Mouse (Mus musculus) liver, postnatal 0 days (tissue): ENCODE measurements around the gene Cux1. TPM values are rescaled to one million over a fixed set of nuclear protein-coding genes. Genes with fewer than 3 reads are reported as not detected.

Experiments used
- ATAC-seq: fragments of 200-750 bp; cut with Nextera tagmentation; 2 replicates; pipeline ENCODE4 v1.8.0; 2017; ENCODE audit warnings: mild to moderate bottlenecking, moderate library complexity
- DNase-seq: peaks from one replicate; pipeline ENCODE4 v3.0.0-alpha.2; 2016
- H3K27ac ChIP-seq: fragments of 300-500 bp; sonication (generic); 2 replicates; pipeline ENCODE4 v1.5.1; 2014; ENCODE audit warnings: antibody characterized with exemption, moderate library complexity, mild to moderate bottlenecking, low read depth
- H3K27me3 ChIP-seq: fragments of 300-500 bp; sonication (generic); 2 replicates; pipeline ENCODE4 v1.6.1; 2014; ENCODE audit warnings: low read length, control low read depth, mixed read lengths; ENCODE audit not compliant: insufficient read depth
- H3K36me3 ChIP-seq: fragments of 300-500 bp; sonication (generic); replicated peaks from 2 replicates; pipeline ENCODE4 v1.6.1; 2014; ENCODE audit warnings: mild to moderate bottlenecking, control low read depth, low read length, moderate library complexity, mixed read lengths; ENCODE audit not compliant: insufficient read depth
- H3K4me1 ChIP-seq: fragments of 300-500 bp; sonication (generic); 2 replicates; pipeline ENCODE4 v1.6.1; 2014; ENCODE audit warnings: antibody characterized with exemption, mild to moderate bottlenecking, control low read depth; ENCODE audit not compliant: insufficient read depth
- H3K4me2 ChIP-seq: fragments of 300-500 bp; sonication (generic); 2 replicates; pipeline ENCODE4 v1.6.1; 2014; ENCODE audit warnings: low read depth, mild to moderate bottlenecking, low read length, moderate library complexity, mixed read lengths
- H3K4me3 ChIP-seq: fragments of 300-500 bp; sonication (generic); 2 replicates; pipeline ENCODE4 v1.5.1; 2014; ENCODE audit warnings: low read depth, low read length
- H3K9ac ChIP-seq: fragments of 300-500 bp; sonication (generic); replicated peaks from 2 replicates; pipeline ENCODE4 v1.6.1; 2014; ENCODE audit warnings: mild to moderate bottlenecking, moderate library complexity
- H3K9me3 ChIP-seq: fragments of 300-500 bp; sonication (generic); 2 replicates; pipeline ENCODE4 v1.6.1; 2016; ENCODE audit warnings: mild to moderate bottlenecking, control low read depth, low read length, mixed read lengths
- CTCF ChIP-seq: sonication (generic); IDR thresholded peaks from 2 replicates; pipeline ENCODE4 v1.5.1; 2016; ENCODE audit warnings: antibody characterized with exemption, low read depth
- EP300 ChIP-seq: IDR thresholded peaks from 2 replicates; pipeline ENCODE4 v1.6.1; 2016; ENCODE audit warnings: antibody characterized with exemption, low read depth, mild to moderate bottlenecking
- WGBS: fragments of 180-500 bp; shearing (Covaris S2); extraction: QIAGEN DNeasy Blood & Tissue Kit; methylation state at CpG from one replicate; pipeline ENCODE4 v1.1.7; 2014; ENCODE audit not compliant: insufficient replicate concordance; 5-methylcytosine and 5-hydroxymethylcytosine counted together
- polyA plus RNA-seq: library from polyadenylated mRNA; unstranded; fragments of >200 nt; fragmentation: Nextera tagmentation; extraction: Ambion mirVana; gene quantifications from 2 replicates; pipeline ENCODE4 v1.2.1, GENCODE M21; 2015

The Cux1 gene
- polyA plus RNA-seq, 1 experiment from 2014 or later, result 10.7 TPM

DNA sequence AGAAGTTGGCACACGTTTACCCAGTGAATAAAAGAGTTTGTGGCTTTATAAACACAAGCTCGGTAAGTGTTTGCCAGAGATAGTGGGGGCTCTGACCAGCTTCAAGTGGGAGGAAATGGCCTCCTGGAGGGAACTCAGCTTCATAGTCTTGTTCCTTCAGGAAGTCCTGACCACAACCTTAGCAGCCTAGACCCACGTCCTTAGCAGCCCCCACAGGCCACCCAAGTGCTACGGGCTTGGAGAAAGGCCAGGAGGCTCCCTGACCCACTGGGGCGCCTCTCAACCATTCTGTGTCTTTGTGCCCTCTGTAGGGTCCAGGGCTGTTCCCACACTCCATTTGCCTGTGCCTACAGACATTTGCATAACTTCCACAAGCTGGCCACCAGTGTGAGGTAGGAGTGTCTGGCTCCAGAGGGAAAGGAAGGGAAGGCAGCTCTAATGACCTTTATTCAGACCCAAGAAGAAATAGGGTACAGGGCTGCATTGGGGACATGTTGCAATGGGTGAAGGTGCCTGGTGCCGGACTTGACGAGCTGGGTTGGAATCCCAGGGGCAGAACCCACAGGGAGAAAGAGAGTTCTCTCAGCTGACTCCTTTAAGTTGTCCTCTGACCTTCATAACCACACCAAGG, 340.9 kb downstream of the Cux1 start:
- Histone ChIP-seq H3K4me1 (no peaks in the 10 kb centered on the region), H3K27ac (no peak overlapping the region), H3K36me3 (peaks cover 7% of the 10 kb centered on the region; the same call in 1 of the 2 replicates), H3K4me3 (no peak overlapping the region), H3K9me3 (no peaks in the 10 kb centered on the region), H3K9ac (no peak overlapping the region), H3K27me3 (no peaks in the 10 kb centered on the region), H3K4me2 (no peak overlapping the region)
- DNase-seq, result no peak
- no peak for ATAC-seq
- 44% methylated on average over 7 of the region's 7 CpGs for WGBS
- TF ChIP-seq EP300, result no peak
- no peak for TF ChIP-seq CTCF

GRCm38 (mm10) chr5:136218585-136218984, 348.7 kb downstream of the Cux1 start:
- TF ChIP-seq CTCF, result no peak
- 77% methylated on average over 12 of the region's 12 CpGs for WGBS
- Histone ChIP-seq H3K4me3 (no peak overlapping the region), H3K36me3 (no peaks in the 10 kb centered on the region), H3K4me2 (no peak overlapping the region), H3K9ac (no peak overlapping the region), H3K27me3 (no peaks in the 10 kb centered on the region), H3K27ac (no peak overlapping the region), H3K9me3 (no peaks in the 10 kb centered on the region; the same call in 1 of the 2 replicates), H3K4me1 (no peaks in the 10 kb centered on the region)
- DNase-seq (no peak), ATAC-seq (no peak)

- peak; percentile 16; the same call in 1 of the 2 replicates for ATAC-seq
- Histone ChIP-seq H3K9me3 (no peaks in the 10 kb centered on the region; the same call in 1 of the 2 replicates), H3K4me1 (no peaks in the 10 kb centered on the region), H3K36me3 (no peaks in the 10 kb centered on the region), H3K27me3 (no peaks in the 10 kb centered on the region), H3K4me3 (no peak overlapping the region), H3K9ac (no peak overlapping the region), H3K27ac (no peak overlapping the region), H3K4me2 (no peak overlapping the region)
- no peak for TF ChIP-seq CTCF
- no peak for TF ChIP-seq EP300
- no peak for DNase-seq
- 38% methylated on average over 4 of the region's 4 CpGs for WGBS
Measured at GRCm38 (mm10) chr5:136217932-136218381, 349.3 kb downstream of the Cux1 start.

DNA sequence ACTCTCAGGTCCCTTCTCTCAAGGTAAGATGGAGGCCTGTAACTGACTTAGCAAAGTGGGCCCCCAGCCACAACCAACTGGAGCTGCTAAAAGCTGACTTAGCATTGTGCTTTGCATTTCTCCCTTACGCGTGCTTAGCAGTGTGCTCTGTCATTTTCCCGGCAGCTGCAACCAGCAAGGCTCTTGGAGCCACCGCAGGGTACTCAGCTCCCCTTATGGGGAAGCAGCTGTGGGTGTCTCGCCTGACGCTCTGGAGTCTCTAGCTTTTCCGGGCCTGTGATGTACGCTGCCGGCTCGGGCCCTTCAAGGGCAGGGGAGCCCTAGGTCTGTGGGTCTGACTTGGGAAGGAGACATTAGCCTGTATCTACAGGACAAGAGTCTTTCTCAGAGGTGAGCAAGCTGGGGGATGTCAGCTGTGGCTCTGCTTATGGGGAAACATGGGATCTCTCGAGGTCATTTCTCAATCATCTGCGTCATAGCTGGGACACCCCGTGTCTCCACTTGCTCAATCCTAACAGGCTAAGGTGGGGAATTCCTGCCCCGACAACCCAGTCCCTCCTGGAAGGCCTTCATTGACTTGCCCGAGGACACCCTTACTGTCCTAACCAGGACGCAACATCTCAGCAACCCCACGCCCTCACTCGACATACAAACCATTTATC, 350.2 kb downstream of the Cux1 start:
- TF ChIP-seq CTCF, result no peak
- no peak for TF ChIP-seq EP300
- ATAC-seq, result peak; percentile 47; the same call in 1 of the 2 replicates
- H3K4me1 ChIP-seq, result no peaks in the 10 kb centered on the region
- DNase-seq, result no peak
- H3K4me3 ChIP-seq, result no peak overlapping the region
- no peak overlapping the region for H3K9ac ChIP-seq
- no peaks in the 10 kb centered on the region for H3K36me3 ChIP-seq
- H3K27me3 ChIP-seq, result no peaks in the 10 kb centered on the region
- no peak overlapping the region for H3K4me2 ChIP-seq
- H3K9me3 ChIP-seq, result no peaks in the 10 kb centered on the region; the same call in 1 of the 2 replicates
- H3K27ac ChIP-seq, result 0 out of 2 replicates have a peak overlapping the region, but pooled peaks have one; percentile 5
- WGBS, result 69% methylated on average over 18 of the region's 18 CpGs

- DNase-seq (no peak), ATAC-seq (no peak)
- Histone ChIP-seq H3K36me3 (no peaks in the 10 kb centered on the region), H3K4me2 (no peak overlapping the region), H3K27me3 (no peaks in the 10 kb centered on the region), H3K27ac (no peak overlapping the region), H3K9ac (no peak overlapping the region), H3K4me1 (no peaks in the 10 kb centered on the region), H3K9me3 (no peaks in the 10 kb centered on the region; the same call in 1 of the 2 replicates), H3K4me3 (no peak overlapping the region)
- no peak for TF ChIP-seq CTCF
- TF ChIP-seq EP300, result no peak
- 77% methylated on average over 5 of the region's 5 CpGs for WGBS
Measured at GRCm38 (mm10) chr5:136215958-136216357, 351.3 kb downstream of the Cux1 start.

GRCm38 (mm10) chr5:136215211-136215610, 352.1 kb downstream of the Cux1 start:
- no peaks in the 10 kb centered on the region for H3K27me3 ChIP-seq
- DNase-seq, result no peak
- no peak overlapping the region for H3K27ac ChIP-seq
- ATAC-seq, result no peak
- no peak overlapping the region for H3K4me2 ChIP-seq
- no peak overlapping the region for H3K9ac ChIP-seq
- no peaks in the 10 kb centered on the region for H3K36me3 ChIP-seq
- no peaks in the 10 kb centered on the region; the same call in 1 of the 2 replicates for H3K9me3 ChIP-seq
- peak; percentile 49 for TF ChIP-seq CTCF
- TF ChIP-seq EP300, result no peak
- WGBS, result 80% methylated on average over 3 of the region's 3 CpGs
- no peak overlapping the region for H3K4me3 ChIP-seq
- no peaks in the 10 kb centered on the region for H3K4me1 ChIP-seq
